Mouse (Mus musculus): ENCODE data around the gene Sema4d. TPM values are rescaled to one million over a fixed set of nuclear protein-coding genes. Genes with fewer than 3 reads are reported as not detected.
A peak's percentile ranks its signal among the peaks of the same experiment; 100 is the strongest.

The Sema4d gene
- polyA plus RNA-seq, 1 experiment from 2014 or later, result 11.5 TPM

DNA sequence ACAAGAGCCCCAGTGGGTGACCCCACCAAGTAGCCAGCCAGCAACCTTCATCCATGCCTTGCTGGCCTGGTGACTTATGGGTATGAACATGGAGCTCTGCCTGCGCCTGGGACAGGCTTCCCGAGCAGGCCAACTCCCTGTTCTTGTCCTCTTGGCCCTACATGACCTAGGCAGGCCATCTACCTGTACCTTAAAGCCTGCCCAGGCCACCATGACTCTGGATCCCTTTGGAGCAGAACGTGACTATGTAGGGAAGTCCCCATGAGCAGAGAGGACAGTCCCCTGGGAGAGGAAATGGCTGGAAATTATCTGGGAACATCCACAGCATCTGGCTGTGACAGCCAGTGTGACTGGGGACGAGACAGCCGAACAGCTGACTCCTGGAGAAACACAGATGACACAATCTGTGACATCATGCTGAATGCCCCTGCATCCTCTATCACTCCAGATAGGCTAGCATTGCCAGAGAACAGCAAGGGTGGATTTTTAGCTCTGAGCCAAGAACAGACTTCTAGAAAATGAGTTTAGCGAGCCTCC, 15.7 kb downstream of the Sema4d start:
- Histone ChIP-seq H3K9me3 (ENCODE audit: control insufficient read depth, low read length) (no peaks in the 10 kb centered on the region), H3K36me3 (ENCODE audit: control insufficient read depth, insufficient read depth, low read length) (no peaks in the 10 kb centered on the region), H3K4me3 (replicated peaks; ENCODE audit: low read depth, low read length) (no peak overlapping the region), H3K4me2 (ENCODE audit: low read length) (no peak overlapping the region), H3K27me3 (ENCODE audit: control insufficient read depth, insufficient read depth, low read length) (no peaks in the 10 kb centered on the region), H3K27ac (replicated peaks; ENCODE audit: low read depth, low read length) (0 out of 2 replicates have a peak overlapping the region, but pooled peaks have one; percentile 22), H3K4me1 (ENCODE audit: control insufficient read depth, insufficient read depth, low read length) (peaks cover 12% of the 10 kb centered on the region), H3K9ac (replicated peaks; ENCODE audit: low read length) (0 out of 2 replicates have a peak overlapping the region, but pooled peaks have one; percentile 1)
- WGBS, result 52% methylated on average over 6 of the region's 6 CpGs
- DNase-seq, result no peak
- ATAC-seq (ENCODE audit: low FRiP score, low TSS enrichment), result no peak

DNA sequence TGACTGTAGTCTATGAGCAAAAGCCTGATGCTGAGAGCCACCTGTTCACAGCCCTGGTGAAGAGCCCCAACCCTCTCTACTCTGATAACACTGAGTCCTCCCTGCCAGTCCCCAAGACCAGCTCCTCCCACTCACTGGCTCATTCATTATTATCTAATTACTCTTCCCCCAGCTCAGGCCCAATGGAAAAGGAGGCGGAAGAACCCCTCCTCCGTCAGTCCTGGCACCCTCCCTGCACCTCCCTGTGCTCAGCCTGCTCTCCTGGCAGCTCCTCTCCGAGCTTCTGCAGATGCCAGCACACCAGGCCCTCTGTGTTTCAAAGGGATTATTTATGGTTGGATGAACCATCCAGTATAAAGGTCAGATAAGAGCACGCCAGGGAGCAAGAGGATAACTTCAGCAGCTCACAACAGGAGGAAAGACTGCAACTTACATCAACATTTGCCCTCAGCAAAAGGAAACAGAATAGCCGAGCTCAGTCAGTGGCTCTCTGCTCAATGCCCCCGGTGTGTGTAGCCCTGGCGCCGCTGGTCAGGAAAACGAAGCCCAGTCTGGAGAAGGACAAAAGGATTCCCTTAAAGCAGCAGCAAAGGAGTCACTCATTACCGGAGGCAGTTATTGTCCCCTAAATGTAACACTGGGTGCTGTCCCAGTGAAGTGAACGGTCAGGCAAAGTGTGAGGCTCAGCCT, 16.4 kb downstream of the Sema4d start:
- 0 out of 2 replicates have a peak overlapping the region, but pooled peaks have one; percentile 22 for H3K27ac ChIP-seq (replicated peaks; ENCODE audit: low read depth, low read length)
- H3K4me1 ChIP-seq (ENCODE audit: control insufficient read depth, insufficient read depth, low read length), result peaks cover 12% of the 10 kb centered on the region
- no peaks in the 10 kb centered on the region for H3K27me3 ChIP-seq (ENCODE audit: control insufficient read depth, insufficient read depth, low read length)
- no peak overlapping the region for H3K4me2 ChIP-seq (ENCODE audit: low read length)
- 9% methylated on average over 11 of the region's 11 CpGs for WGBS
- ATAC-seq (ENCODE audit: low FRiP score, low TSS enrichment), result no peak
- DNase-seq, result peak; percentile 60
- no peaks in the 10 kb centered on the region for H3K9me3 ChIP-seq (ENCODE audit: control insufficient read depth, low read length)
- H3K4me3 ChIP-seq (replicated peaks; ENCODE audit: low read depth, low read length), result no peak overlapping the region
- H3K36me3 ChIP-seq (ENCODE audit: control insufficient read depth, insufficient read depth, low read length), result no peaks in the 10 kb centered on the region
- peak overlapping the region; percentile 18; the same call in 1 of the 2 replicates for H3K9ac ChIP-seq (replicated peaks; ENCODE audit: low read length)

DNA sequence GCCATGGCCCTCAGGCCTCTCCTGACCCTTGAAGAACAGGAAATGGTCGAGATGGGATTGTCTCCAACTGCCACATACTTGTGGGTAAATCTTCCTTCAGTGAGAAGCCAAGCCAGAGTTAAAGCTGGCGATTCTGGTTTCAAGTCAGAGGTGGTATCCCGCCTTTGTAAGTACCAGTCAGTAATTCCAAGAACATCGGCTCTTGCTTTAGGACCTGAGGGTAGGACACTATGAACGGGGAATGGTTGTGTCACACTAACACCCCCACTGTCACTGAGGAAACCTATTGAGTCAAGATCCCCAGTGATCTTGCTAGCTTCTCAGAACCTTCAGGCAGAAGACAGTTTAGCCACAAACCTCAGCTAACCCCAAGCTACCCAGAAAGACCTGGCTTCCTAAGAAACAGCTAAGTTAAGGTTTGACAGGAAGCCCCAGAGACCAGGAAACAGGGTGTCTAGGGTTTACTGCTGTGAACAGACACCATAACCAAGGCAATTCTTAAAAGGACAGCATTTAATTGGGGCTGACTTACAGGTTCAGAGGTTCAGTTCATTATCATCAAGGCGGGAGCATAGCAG, 17.3 kb downstream of the Sema4d start:
- Histone ChIP-seq H3K4me1 (ENCODE audit: control insufficient read depth, insufficient read depth, low read length) (peaks cover 12% of the 10 kb centered on the region), H3K9me3 (ENCODE audit: control insufficient read depth, low read length) (no peaks in the 10 kb centered on the region), H3K27me3 (ENCODE audit: control insufficient read depth, insufficient read depth, low read length) (no peaks in the 10 kb centered on the region), H3K4me2 (ENCODE audit: low read length) (no peak overlapping the region), H3K9ac (replicated peaks; ENCODE audit: low read length) (no peak overlapping the region), H3K27ac (replicated peaks; ENCODE audit: low read depth, low read length) (no peak overlapping the region), H3K36me3 (ENCODE audit: control insufficient read depth, insufficient read depth, low read length) (no peaks in the 10 kb centered on the region), H3K4me3 (replicated peaks; ENCODE audit: low read depth, low read length) (no peak overlapping the region)
- no peak for DNase-seq
- 83% methylated on average over 6 of the region's 6 CpGs for WGBS
- no peak for ATAC-seq (ENCODE audit: low FRiP score, low TSS enrichment)

DNA sequence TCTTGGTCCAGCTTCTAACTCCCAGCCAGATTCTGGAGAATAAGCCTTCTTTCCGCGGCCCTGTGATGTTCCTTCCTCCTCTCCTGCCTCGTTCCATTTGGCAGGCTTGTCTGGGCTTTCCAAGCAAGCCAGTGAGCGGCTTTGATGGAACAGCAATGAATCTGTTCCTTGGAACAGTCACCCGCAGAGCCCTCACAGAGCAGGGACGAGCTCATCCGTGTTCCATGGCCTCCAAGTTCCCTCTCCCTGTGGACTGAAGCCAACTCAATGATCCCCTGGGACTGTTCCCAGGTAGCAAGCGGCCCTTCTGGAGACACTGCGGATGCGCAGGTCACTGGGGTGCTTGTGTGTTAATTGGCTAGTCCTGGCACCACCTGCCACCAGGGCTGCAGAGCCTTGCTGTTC, 21.7 kb downstream of the Sema4d start:
- peaks cover 1% of the 10 kb centered on the region for H3K4me1 ChIP-seq (ENCODE audit: control insufficient read depth, insufficient read depth, low read length)
- no peaks in the 10 kb centered on the region for H3K27me3 ChIP-seq (ENCODE audit: control insufficient read depth, insufficient read depth, low read length)
- no peaks in the 10 kb centered on the region for H3K36me3 ChIP-seq (ENCODE audit: control insufficient read depth, insufficient read depth, low read length)
- DNase-seq, result no peak
- H3K27ac ChIP-seq (replicated peaks; ENCODE audit: low read depth, low read length), result no peak overlapping the region
- H3K9me3 ChIP-seq (ENCODE audit: control insufficient read depth, low read length), result no peaks in the 10 kb centered on the region
- H3K4me2 ChIP-seq (ENCODE audit: low read length), result no peak overlapping the region
- H3K9ac ChIP-seq (replicated peaks; ENCODE audit: low read length), result no peak overlapping the region
- H3K4me3 ChIP-seq (replicated peaks; ENCODE audit: low read depth, low read length), result no peak overlapping the region
- ATAC-seq (ENCODE audit: low FRiP score, low TSS enrichment), result no peak
- 90% methylated on average over 10 of the region's 10 CpGs for WGBS

DNA sequence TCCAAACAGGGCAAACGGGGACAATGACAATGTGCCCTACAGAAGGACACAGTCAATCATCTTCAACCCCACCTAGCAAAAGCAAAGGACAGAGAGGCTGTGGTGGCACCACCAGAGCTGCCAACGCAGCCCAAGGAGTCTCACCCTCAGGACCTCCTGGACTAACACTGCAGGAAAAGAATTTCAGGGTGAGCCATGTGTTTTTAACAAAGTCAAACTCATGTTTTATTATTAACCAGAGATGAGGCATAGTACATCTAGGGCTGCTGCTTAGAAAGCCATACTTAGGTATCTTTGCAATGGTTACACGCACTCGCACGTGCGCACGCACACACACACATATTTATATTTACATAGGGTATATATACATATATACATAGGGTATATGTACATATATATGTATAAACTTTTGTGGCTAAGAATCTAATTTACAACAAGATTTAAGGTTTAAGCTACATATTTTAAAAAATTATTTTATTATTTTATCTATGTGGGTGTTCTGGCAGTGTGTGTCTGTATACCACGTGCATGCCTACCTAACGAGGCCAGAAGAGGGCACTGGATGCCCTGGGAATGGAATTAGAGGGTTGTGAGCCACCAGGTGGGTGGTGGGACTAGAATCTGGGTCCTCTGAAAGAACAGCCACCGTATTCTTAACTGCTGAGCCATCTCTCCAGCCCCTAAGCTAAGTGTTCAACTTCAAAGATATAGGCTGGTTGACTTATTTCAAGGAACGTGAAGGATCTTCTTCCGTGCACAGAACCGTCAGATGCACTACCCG, 22.7 kb downstream of the Sema4d start:
- no peak overlapping the region for H3K4me2 ChIP-seq (ENCODE audit: low read length)
- no peak overlapping the region for H3K27ac ChIP-seq (replicated peaks; ENCODE audit: low read depth, low read length)
- DNase-seq (no peak), ATAC-seq (ENCODE audit: low FRiP score, low TSS enrichment) (no peak)
- H3K9ac ChIP-seq (replicated peaks; ENCODE audit: low read length), result no peak overlapping the region
- no peaks in the 10 kb centered on the region for H3K4me1 ChIP-seq (ENCODE audit: control insufficient read depth, insufficient read depth, low read length)
- no peak overlapping the region for H3K4me3 ChIP-seq (replicated peaks; ENCODE audit: low read depth, low read length)
- no peaks in the 10 kb centered on the region for H3K9me3 ChIP-seq (ENCODE audit: control insufficient read depth, low read length)
- H3K36me3 ChIP-seq (ENCODE audit: control insufficient read depth, insufficient read depth, low read length), result no peaks in the 10 kb centered on the region
- no peaks in the 10 kb centered on the region for H3K27me3 ChIP-seq (ENCODE audit: control insufficient read depth, insufficient read depth, low read length)
- WGBS, result 93% methylated on average over 14 of the region's 14 CpGs

DNA sequence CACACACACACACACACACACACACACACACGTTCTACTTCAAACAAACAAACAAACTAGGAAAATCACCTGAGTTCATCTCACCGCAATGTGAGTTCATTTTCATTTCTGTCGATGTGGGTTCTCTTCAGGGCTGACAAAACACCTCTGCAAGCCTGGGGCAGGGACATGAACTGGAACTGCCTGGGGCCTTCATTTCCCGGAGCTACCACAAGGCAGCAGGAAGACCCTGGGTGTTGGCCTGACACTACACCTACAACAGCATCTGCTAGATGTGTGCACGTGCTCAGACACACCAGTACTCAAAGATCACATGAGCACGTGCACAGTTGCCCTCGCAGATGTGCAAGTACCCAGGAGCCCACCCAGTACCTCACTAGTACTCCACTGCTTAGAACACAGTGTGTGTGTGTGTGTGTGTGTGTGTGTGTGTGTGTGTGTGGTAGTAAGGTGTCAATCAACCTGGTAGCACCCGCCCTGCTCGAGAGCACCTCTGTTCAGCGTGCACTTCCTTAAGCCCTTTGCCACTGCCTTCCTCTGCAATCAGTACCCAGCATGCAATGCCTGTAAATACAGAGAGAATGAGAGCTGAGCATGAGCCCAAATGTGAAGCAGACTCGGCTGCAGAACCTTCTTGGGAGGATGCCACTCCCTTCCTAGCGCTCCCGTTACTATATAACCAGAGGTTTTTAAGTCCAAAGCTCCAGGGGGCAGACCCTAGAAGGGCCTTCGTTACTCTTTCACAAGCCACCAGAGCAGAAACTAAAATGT, 25.4 kb downstream of the Sema4d start:
- Histone ChIP-seq H3K9ac (replicated peaks; ENCODE audit: low read length) (no peak overlapping the region), H3K4me1 (ENCODE audit: control insufficient read depth, insufficient read depth, low read length) (no peaks in the 10 kb centered on the region), H3K27me3 (ENCODE audit: control insufficient read depth, insufficient read depth, low read length) (no peaks in the 10 kb centered on the region), H3K9me3 (ENCODE audit: control insufficient read depth, low read length) (no peaks in the 10 kb centered on the region), H3K4me2 (ENCODE audit: low read length) (no peak overlapping the region), H3K27ac (replicated peaks; ENCODE audit: low read depth, low read length) (no peak overlapping the region), H3K4me3 (replicated peaks; ENCODE audit: low read depth, low read length) (no peak overlapping the region), H3K36me3 (ENCODE audit: control insufficient read depth, insufficient read depth, low read length) (no peaks in the 10 kb centered on the region)
- no peak for ATAC-seq (ENCODE audit: low FRiP score, low TSS enrichment)
- 84% methylated on average over 14 of the region's 14 CpGs for WGBS
- no peak for DNase-seq

DNA sequence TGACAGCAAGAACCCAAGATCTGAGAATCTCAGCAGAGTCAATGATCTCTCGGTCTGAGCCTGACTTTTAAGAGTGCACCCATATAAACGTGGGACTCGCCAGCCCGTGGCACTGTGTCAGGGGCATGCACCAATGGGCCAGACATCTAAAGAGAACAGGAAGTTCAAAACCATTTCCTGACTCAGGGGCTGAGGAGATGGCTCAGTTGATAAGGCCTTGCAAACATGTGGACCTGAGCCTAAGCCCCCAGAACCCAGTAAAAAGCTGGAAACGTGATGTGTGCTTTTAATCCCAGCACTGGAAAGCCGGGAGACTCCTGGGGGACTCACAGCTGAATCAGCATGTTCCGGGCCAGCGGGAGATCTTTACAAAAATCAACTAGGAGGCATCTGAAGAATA, 26.0 kb downstream of the Sema4d start:
- H3K9me3 ChIP-seq (ENCODE audit: control insufficient read depth, low read length), result no peaks in the 10 kb centered on the region
- ATAC-seq (ENCODE audit: low FRiP score, low TSS enrichment) (no peak), DNase-seq (no peak)
- H3K27ac ChIP-seq (replicated peaks; ENCODE audit: low read depth, low read length), result no peak overlapping the region
- H3K4me3 ChIP-seq (replicated peaks; ENCODE audit: low read depth, low read length), result no peak overlapping the region
- WGBS, result 85% methylated on average over 8 of the region's 8 CpGs
- no peaks in the 10 kb centered on the region for H3K27me3 ChIP-seq (ENCODE audit: control insufficient read depth, insufficient read depth, low read length)
- no peaks in the 10 kb centered on the region for H3K4me1 ChIP-seq (ENCODE audit: control insufficient read depth, insufficient read depth, low read length)
- no peak overlapping the region for H3K4me2 ChIP-seq (ENCODE audit: low read length)
- no peak overlapping the region for H3K9ac ChIP-seq (replicated peaks; ENCODE audit: low read length)
- H3K36me3 ChIP-seq (ENCODE audit: control insufficient read depth, insufficient read depth, low read length), result no peaks in the 10 kb centered on the region

DNA sequence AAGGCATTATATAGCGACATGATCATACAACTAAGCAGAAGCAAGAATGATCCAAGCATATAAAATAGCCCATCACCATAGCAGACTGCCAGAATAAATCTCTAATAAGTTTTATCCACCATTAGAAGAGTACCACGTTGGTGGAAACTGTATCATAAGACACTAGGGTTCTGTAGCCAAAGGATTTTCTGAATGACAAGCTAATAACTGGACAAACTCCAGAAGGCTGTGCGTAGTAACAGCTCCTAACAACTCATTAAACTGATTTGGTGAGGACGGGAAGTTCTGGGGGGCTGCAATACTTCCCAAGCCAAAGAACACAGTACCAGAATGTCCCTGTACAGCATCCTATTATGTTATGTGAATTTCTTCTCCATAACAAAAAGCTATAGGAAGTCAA, 26.8 kb downstream of the Sema4d start:
- Histone ChIP-seq H3K27me3 (ENCODE audit: control insufficient read depth, insufficient read depth, low read length) (no peaks in the 10 kb centered on the region), H3K36me3 (ENCODE audit: control insufficient read depth, insufficient read depth, low read length) (no peaks in the 10 kb centered on the region), H3K9ac (replicated peaks; ENCODE audit: low read length) (no peak overlapping the region), H3K27ac (replicated peaks; ENCODE audit: low read depth, low read length) (no peak overlapping the region), H3K9me3 (ENCODE audit: control insufficient read depth, low read length) (no peaks in the 10 kb centered on the region), H3K4me1 (ENCODE audit: control insufficient read depth, insufficient read depth, low read length) (no peaks in the 10 kb centered on the region), H3K4me2 (ENCODE audit: low read length) (no peak overlapping the region), H3K4me3 (replicated peaks; ENCODE audit: low read depth, low read length) (no peak overlapping the region)
- 96% methylated on average over 4 of the region's 4 CpGs for WGBS
- ATAC-seq (ENCODE audit: low FRiP score, low TSS enrichment), result no peak
- DNase-seq, result no peak

All from midbrain, embryonic 14.5 days (tissue).